11 mouse cellular contexts compared by ENCODE assay signal in genomic region chr10:90493996-90494642, GRCm38 (mm10).
DNase-seq lines count a peak whose midpoint lies in the region; ATAC-seq lines count a peak whose summit lies in the region.
"Had no signal": no experiment of that assay in that cellular context is flagged by ENCODE, and none has a peak within 500 bp of the region (broad histone marks: within the 10 kb centered on the region; RNA-seq: fewer than 3 reads in every experiment).

No protein-coding gene starts in this region.

- intact Hi-C loops in left cerebral cortex, postnatal 25 days (cut with DNase I), result loop anchor here (5.0 kb wide), 2 partner anchors 83 to 183 kb away; no protein-coding TSS in a partner anchor

- DNase-seq in embryo, embryonic 10.5 days (ENCODE audit: low spot score), result peak; percentile 2
- DNase-seq in embryo, embryonic 11 days, result no peak
- DNase-seq in frontal cortex, postnatal 25 days (ENCODE audit: low spot score in 2 of 2), result no peak
- DNase-seq in left cerebral cortex, postnatal 25 days (ENCODE audit: low spot score in 2 of 2), result peak; percentile 18 to 72
- DNase-seq in left cerebral cortex, adult 18-20 months (ENCODE audit: low spot score in 2 of 2), result no peak
- DNase-seq in brain, adult 2 months (ENCODE audit: low read depth, low spot score), result peak; percentile 73
- DNase-seq in frontal cortex, postnatal 14 days (ENCODE audit: low spot score in 2 of 2), result no peak
- DNase-seq: kidney, adult 18-20 months had no signal

- peak; percentile 86 for ATAC-seq in frontal cortex, adult (ENCODE audit: low TSS enrichment)
- ATAC-seq: activated CD4-positive, CD25-positive, alpha-beta regulatory T cell, adult 4 months; inflammation-experienced regulatory T-cells, adult 6 months had no signal

Comparison
In these comparisons a context has a peak if more than half of its experiments do, and no peak if none do; other contexts are left out.
1. DNase-seq: peak in embryo, embryonic 10.5 days (single experiment), left cerebral cortex, postnatal 25 days (2 of 2) and brain, adult 2 months (single experiment); none in embryo, embryonic 11 days (single experiment), frontal cortex, postnatal 25 days (0 of 2), left cerebral cortex, adult 18-20 months (0 of 2) and frontal cortex, postnatal 14 days (0 of 2).